Mouse (Mus musculus) lung, embryonic 16.5 days (tissue): ENCODE measurements around the gene Mtif3. TPM values are rescaled to one million over a fixed set of nuclear protein-coding genes. Genes with fewer than 3 reads are reported as not detected.

ENCODE experiments used
- ATAC-seq: fragments of 200-750 bp; cut with Nextera tagmentation; 2 replicates; pipeline ENCODE4 v1.8.0; 2017; ENCODE audit warnings: low read depth, mild to moderate bottlenecking, moderate library complexity
- H3K27ac ChIP-seq: fragments of 300-500 bp; sonication (generic); 2 replicates; pipeline ENCODE4 v1.5.1; 2014; ENCODE audit warnings: mild to moderate bottlenecking, control low read depth, low read length
- H3K27me3 ChIP-seq: fragments of 300-500 bp; sonication (generic); 2 replicates; pipeline ENCODE4 v1.6.1; 2014; ENCODE audit warnings: low read depth, low read length, mixed read lengths; ENCODE audit not compliant: control insufficient read depth, insufficient read depth
- H3K36me3 ChIP-seq: fragments of 300-500 bp; sonication (generic); 2 replicates; pipeline ENCODE4 v1.6.1; 2014; ENCODE audit warnings: low read length; ENCODE audit not compliant: control insufficient read depth, insufficient read depth
- H3K4me1 ChIP-seq: fragments of 300-500 bp; sonication (generic); replicated peaks from 2 replicates; pipeline ENCODE4 v1.6.1; 2014; ENCODE audit warnings: low read length, mixed read lengths; ENCODE audit not compliant: control insufficient read depth, insufficient read depth
- H3K4me2 ChIP-seq: fragments of 300-500 bp; sonication (generic); 2 replicates; pipeline ENCODE4 v1.6.1; 2014; ENCODE audit warnings: low read depth, low read length, control low read depth
- H3K4me3 ChIP-seq: fragments of 300-500 bp; sonication (generic); 2 replicates; pipeline ENCODE4 v1.5.1; 2014; ENCODE audit warnings: mild to moderate bottlenecking, low read length, control low read depth
- H3K9ac ChIP-seq: fragments of 300-500 bp; sonication (generic); 2 replicates; pipeline ENCODE4 v1.6.1; 2014; ENCODE audit warnings: low read length, control low read depth
- H3K9me3 ChIP-seq: fragments of 300-500 bp; sonication (generic); 2 replicates; pipeline ENCODE4 v1.6.1; 2016; ENCODE audit warnings: low read length; ENCODE audit not compliant: control insufficient read depth
- WGBS: fragments of 180-500 bp; shearing (Covaris S2); extraction: QIAGEN DNeasy Blood & Tissue Kit; methylation state at CpG from one replicate; pipeline ENCODE4 v1.1.7; 2014; 5-methylcytosine and 5-hydroxymethylcytosine counted together
- polyA plus RNA-seq: library from polyadenylated mRNA; unstranded; fragments of >200 nt; fragmentation: Nextera tagmentation; extraction: Ambion mirVana; gene quantifications from 2 replicates; pipeline ENCODE4 v1.2.1, GENCODE M21; 2015

Gene Mtif3
- polyA plus RNA-seq, 1 experiment from 2014 or later, result 21.0 TPM

GRCm38 (mm10) chr5:146913355-146913754 lies 50.2 kb downstream of the Mtif3 start:
- H3K27me3 ChIP-seq, result no peaks in the 10 kb centered on the region
- WGBS, result 67% methylated on average over 7 of the region's 7 CpGs
- no peaks in the 10 kb centered on the region for H3K9me3 ChIP-seq
- ATAC-seq, result no peak
- no peak overlapping the region for H3K9ac ChIP-seq
- H3K27ac ChIP-seq, result no peak overlapping the region
- H3K4me1 ChIP-seq, result peaks cover 8% of the 10 kb centered on the region
- no peak overlapping the region for H3K4me2 ChIP-seq
- no peaks in the 10 kb centered on the region for H3K36me3 ChIP-seq
- no peak overlapping the region for H3K4me3 ChIP-seq

GRCm38 (mm10) chr5:146912206-146912605 lies 51.4 kb downstream of the Mtif3 start:
- Histone ChIP-seq H3K27me3 (no peaks in the 10 kb centered on the region), H3K9ac (no peak overlapping the region), H3K9me3 (no peaks in the 10 kb centered on the region), H3K4me3 (no peak overlapping the region), H3K36me3 (no peaks in the 10 kb centered on the region), H3K4me1 (peaks cover 8% of the 10 kb centered on the region), H3K27ac (peak overlapping the region; percentile 50; the same call in 1 of the 2 replicates), H3K4me2 (no peak overlapping the region)
- 5% methylated on average over 9 of the region's 9 CpGs for WGBS
- peak; percentile 87 for ATAC-seq

GRCm38 (mm10) chr5:146908629-146909028 lies 55.0 kb downstream of the Mtif3 start:
- no peak overlapping the region for H3K27ac ChIP-seq
- no peak for ATAC-seq
- H3K9me3 ChIP-seq, result no peaks in the 10 kb centered on the region
- no peak overlapping the region for H3K4me2 ChIP-seq
- no peak overlapping the region for H3K9ac ChIP-seq
- no peaks in the 10 kb centered on the region for H3K36me3 ChIP-seq
- H3K4me1 ChIP-seq, result peaks cover 8% of the 10 kb centered on the region
- no peak overlapping the region for H3K4me3 ChIP-seq
- WGBS, result 29% methylated on average over 11 of the region's 11 CpGs
- H3K27me3 ChIP-seq, result no peaks in the 10 kb centered on the region

- Histone ChIP-seq H3K4me1 (peaks cover 6% of the 10 kb centered on the region), H3K4me3 (no peak overlapping the region), H3K4me2 (no peak overlapping the region), H3K36me3 (no peaks in the 10 kb centered on the region), H3K9me3 (no peaks in the 10 kb centered on the region), H3K27ac (no peak overlapping the region), H3K9ac (no peak overlapping the region), H3K27me3 (no peaks in the 10 kb centered on the region)
- ATAC-seq, result no peak
- WGBS, result 27% methylated on average over 5 of the region's 5 CpGs
These were observed 56.1 kb downstream of the Mtif3 start for GRCm38 (mm10) chr5:146907533-146907932.

- Histone ChIP-seq H3K4me3 (no peak overlapping the region), H3K4me2 (peak overlapping the region; percentile 39), H3K27me3 (no peaks in the 10 kb centered on the region), H3K4me1 (no peaks in the 10 kb centered on the region), H3K9ac (no peak overlapping the region), H3K9me3 (no peaks in the 10 kb centered on the region), H3K36me3 (no peaks in the 10 kb centered on the region), H3K27ac (no peak overlapping the region)
- ATAC-seq, result 0 out of 2 replicates have a peak, but pooled peaks have one; percentile 35
- WGBS, result 20% methylated on average over 14 of the region's 14 CpGs
These were observed 58.0 kb downstream of the Mtif3 start for GRCm38 (mm10) chr5:146905486-146906172.

GRCm38 (mm10) chr5:146904404-146904803 lies 59.2 kb downstream of the Mtif3 start:
- 19% methylated on average over 8 of the region's 8 CpGs for WGBS
- ATAC-seq, result peak; percentile 75; the same call in 1 of the 2 replicates
- no peaks in the 10 kb centered on the region for H3K9me3 ChIP-seq
- H3K27me3 ChIP-seq, result no peaks in the 10 kb centered on the region
- H3K9ac ChIP-seq, result no peak overlapping the region
- H3K4me1 ChIP-seq, result no peaks in the 10 kb centered on the region
- H3K27ac ChIP-seq, result no peak overlapping the region
- no peaks in the 10 kb centered on the region for H3K36me3 ChIP-seq
- H3K4me2 ChIP-seq, result no peak overlapping the region
- no peak overlapping the region for H3K4me3 ChIP-seq

Other genes starting within 250 kb of the Mtif3 start
- gene Usp12, start 168.8 kb downstream of the Mtif3 start, polyA plus RNA-seq, result 17.0 and 17.2 TPM in 2 replicates
- 510 and 546 TPM in 2 replicates for gene Rpl21, start 130.9 kb downstream of the Mtif3 start, polyA plus RNA-seq
- gene Rasl11a, start 118.7 kb downstream of the Mtif3 start, polyA plus RNA-seq, result 30.0 and 33.9 TPM in 2 replicates
- gene Gtf3a, start 15.1 kb downstream of the Mtif3 start, polyA plus RNA-seq, result 118 and 121 TPM in 2 replicates
- 19.7 and 19.8 TPM in 2 replicates for gene Lnx2, start 112.8 kb upstream of the Mtif3 start, polyA plus RNA-seq
- gene Polr1d, start 113.2 kb upstream of the Mtif3 start, polyA plus RNA-seq, result 118 and 120 TPM in 2 replicates
- not detected in 2 replicates for gene Gsx1, start 224.9 kb upstream of the Mtif3 start, polyA plus RNA-seq